Mouse (Mus musculus) megakaryocyte-erythroid progenitor cell, adult 5-6 weeks (primary cell): Measurements from ENCODE around the gene Cmc4. TPM values are rescaled to one million over a fixed set of nuclear protein-coding genes. Genes with fewer than 3 reads are reported as not detected.

ENCODE experiments used
- ATAC-seq: replicated peaks from 2 replicates; pipeline ENCODE4 v1.8.0; 2016; ENCODE audit warnings: mild to moderate bottlenecking, inconsistent platforms; ENCODE audit not compliant: severe bottlenecking, poor library complexity, low FRiP score, low TSS enrichment
- total RNA-seq, 2 experiments: library from RNA; stranded (forward) in 1 of 2; stranded (reverse) in 1 of 2; fragments of 200-1000, 215-1000 nt in 1 of 2; fragments of >200 nt in 1 of 2; fragmentation: Nextera tagmentation in 1 of 2; gene quantifications; 2 replicates each; pipeline ENCODE4 v1.2.3; 2014 to 2017

Cmc4 gene
- total RNA-seq (2014; fragmentation: Nextera tagmentation), result 19.3 and 35.7 TPM in 2 replicates
- 9.0 and 25.6 TPM in 2 replicates for total RNA-seq (2017)

GRCm38 (mm10) chrX:75415936-75416785, at the start of gene Cmc4, which contains the start of the genes Mtcp1 and Brcc3:
Gene Cmc4, minus strand, starts transcription at chrX:75416584.
Gene Mtcp1, minus strand, starts transcription at chrX:75416588.
Gene Brcc3, plus strand, starts transcription at chrX:75416628.
- peak; percentile 100 for ATAC-seq

DNA sequence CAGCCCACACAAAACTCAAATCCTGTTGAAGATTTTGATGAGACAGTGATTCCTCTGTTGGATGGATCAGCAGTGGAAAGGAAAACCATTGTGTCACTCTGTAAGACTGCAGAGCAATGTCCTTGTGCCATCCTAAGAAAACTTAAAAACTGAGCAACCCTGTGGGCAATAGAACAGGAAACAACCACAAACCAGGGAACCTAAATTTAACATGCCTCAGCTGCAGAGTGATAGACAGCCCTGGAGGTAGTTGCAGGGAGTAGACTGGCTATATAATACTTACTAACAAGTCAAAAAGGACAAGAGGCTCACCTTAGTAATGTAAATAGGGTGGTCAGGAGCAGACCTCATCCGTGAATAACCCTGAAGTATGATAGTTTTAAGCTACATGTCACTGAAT, 38.2 kb upstream of the Cmc4 start:
- no peak for ATAC-seq

GRCm38 (mm10) chrX:75409711-75410110, 6.7 kb downstream of the Cmc4 start:
- ATAC-seq, result no peak

- ATAC-seq, result no peak
These were observed 13.0 kb downstream of the Cmc4 start for GRCm38 (mm10) chrX:75403350-75403749.

- ATAC-seq, result peak; percentile 86
These were observed 13.7 kb downstream of the Cmc4 start for GRCm38 (mm10) chrX:75402668-75403067.

GRCm38 (mm10) chrX:75399471-75399870, 16.9 kb downstream of the Cmc4 start:
- no peak for ATAC-seq

DNA sequence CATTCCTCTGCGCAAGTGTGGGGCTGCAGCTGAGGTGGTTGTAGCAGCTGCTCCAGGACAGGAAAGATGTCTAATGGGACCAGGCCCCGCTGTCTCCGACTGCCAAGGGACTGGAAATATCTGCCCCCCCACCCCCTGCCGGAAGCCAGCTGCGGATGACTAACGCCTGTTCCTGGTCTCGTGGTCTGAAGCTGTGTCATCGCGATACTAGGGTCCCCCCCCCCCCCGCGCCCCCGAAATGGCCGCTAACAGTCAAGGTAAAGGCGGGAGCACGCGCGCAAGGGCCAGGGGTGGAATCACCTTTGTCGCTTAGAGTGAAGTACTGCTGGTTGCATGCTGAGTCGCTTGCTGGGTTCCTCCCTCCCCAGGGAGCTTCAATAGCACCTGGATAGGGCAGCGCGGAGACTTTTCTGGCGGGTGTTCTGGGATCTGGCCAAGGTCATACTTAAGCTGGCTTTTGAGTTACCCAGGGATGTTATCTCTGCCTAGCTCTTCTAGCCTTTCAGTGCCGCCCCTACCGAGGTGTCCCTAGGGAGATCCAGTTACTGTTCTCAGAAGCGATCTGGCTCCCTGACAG, 34.1 kb downstream of the Cmc4 start, which contains the start of the genes Fundc2 and F8:
TSS of gene Fundc2 (plus strand) at position 205 of the 577 bp plus-strand sequence.
TSS of gene F8 (minus strand) at position 421 of the 577 bp plus-strand sequence.
- ATAC-seq, result peak; percentile 98

- ATAC-seq, result no peak
These were observed 34.7 kb downstream of the Cmc4 start for GRCm38 (mm10) chrX:75381699-75382098.

GRCm38 (mm10) chrX:75381176-75381575, 35.2 kb downstream of the Cmc4 start:
- no peak for ATAC-seq

GRCm38 (mm10) chrX:75376815-75377214, 39.6 kb downstream of the Cmc4 start:
- ATAC-seq, result peak; percentile 98

GRCm38 (mm10) chrX:75372666-75373425, 43.5 kb downstream of the Cmc4 start:
- ATAC-seq, result no peak

DNA sequence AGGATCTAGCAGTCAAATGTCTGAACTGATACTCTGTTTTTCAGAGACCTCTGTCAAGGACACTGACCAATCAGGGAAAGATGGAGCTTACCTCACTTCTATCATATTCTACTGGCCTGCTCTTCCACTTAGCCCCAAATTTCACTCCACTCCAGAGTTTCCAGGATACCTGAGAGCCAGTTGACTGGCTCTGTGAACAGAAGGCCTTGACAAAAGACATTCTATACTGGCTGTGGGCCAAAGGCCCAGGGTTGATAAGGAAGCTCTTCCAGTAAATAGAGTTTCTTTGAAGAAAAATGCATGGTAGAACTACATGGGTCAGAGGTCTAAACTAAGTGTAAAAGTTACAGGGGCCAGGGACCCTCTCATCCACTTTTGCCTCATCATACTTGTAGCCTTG, 46.2 kb downstream of the Cmc4 start:
- ATAC-seq, result peak; percentile 80

Other genes with a start within 250 kb of the Cmc4 start
- gene Fundc2, start 34.2 kb downstream of the Cmc4 start, total RNA-seq (2014; fragmentation: Nextera tagmentation), result 37.4 and 60.3 TPM in 2 replicates
- gene Fundc2, start 34.2 kb downstream of the Cmc4 start, total RNA-seq (2017), result 76.6 and 114 TPM in 2 replicates
- 3.1 and 7.6 TPM in 2 replicates for gene F8, start 34.0 kb downstream of the Cmc4 start, total RNA-seq (2014; fragmentation: Nextera tagmentation)
- 1.7 and 2.2 TPM in 2 replicates for gene F8, start 34.0 kb downstream of the Cmc4 start, total RNA-seq (2017)
- gene Mtcp1, start within 50 bp of the Cmc4 start, total RNA-seq (2014; fragmentation: Nextera tagmentation), result 6.2 and 16.3 TPM in 2 replicates
- 7.4 and 14.3 TPM in 2 replicates for gene Mtcp1, start within 50 bp of the Cmc4 start, total RNA-seq (2017)
- 40.1 and 40.2 TPM in 2 replicates for gene Brcc3, start within 50 bp of the Cmc4 start, total RNA-seq (2014; fragmentation: Nextera tagmentation)
- 35.2 and 45.3 TPM in 2 replicates for gene Brcc3, start within 50 bp of the Cmc4 start, total RNA-seq (2017)
- gene Vbp1, start 97.7 kb upstream of the Cmc4 start, total RNA-seq (2014; fragmentation: Nextera tagmentation), result 80.1 and 96.6 TPM in 2 replicates
- gene Vbp1, start 97.7 kb upstream of the Cmc4 start, total RNA-seq (2017), result 183 and 186 TPM in 2 replicates
- gene Rab39b, start 161.6 kb upstream of the Cmc4 start, total RNA-seq (2014; fragmentation: Nextera tagmentation), result not detected in 2 replicates
- gene Rab39b, start 161.6 kb upstream of the Cmc4 start, total RNA-seq (2017), result not detected in 2 replicates